Mouse (Mus musculus) embryonic facial prominence, embryonic 15.5 days (tissue): ENCODE measurements at regions not wholly inside any gene's neighbourhood (a gene's known extent, or its start where the extent isn't known, plus 50 kb on each side); places are given as distances from the start of the nearest gene placed in this dataset.

ENCODE experiments used
- ATAC-seq: fragments of 200-750 bp; cut with Nextera tagmentation; 2 replicates; pipeline ENCODE4 v1.8.0; 2017; ENCODE audit warnings: low read depth, moderate TSS enrichment; ENCODE audit not compliant: insufficient number of reproducible peaks, low FRiP score, low TSS enrichment
- H3K27ac ChIP-seq: fragments of 300-500 bp; sonication (generic); replicated peaks from 2 replicates; pipeline ENCODE4 v1.5.1; 2015; ENCODE audit warnings: mild to moderate bottlenecking, inconsistent platforms
- H3K27me3 ChIP-seq: fragments of 300-500 bp; sonication (generic); 2 replicates; pipeline ENCODE4 v1.6.1; 2015; ENCODE audit warnings: inconsistent platforms
- H3K36me3 ChIP-seq: fragments of 300-500 bp; sonication (generic); 2 replicates; pipeline ENCODE4 v1.6.1; 2015; ENCODE audit warnings: mild to moderate bottlenecking, inconsistent platforms
- H3K4me1 ChIP-seq: fragments of 300-500 bp; sonication (generic); 2 replicates; pipeline ENCODE4 v1.6.1; 2015; ENCODE audit warnings: inconsistent platforms
- H3K4me2 ChIP-seq: fragments of 300-500 bp; sonication (generic); replicated peaks from 2 replicates; pipeline ENCODE4 v1.6.1; 2015; ENCODE audit warnings: mild to moderate bottlenecking, inconsistent platforms
- H3K4me3 ChIP-seq: fragments of 300-500 bp; sonication (generic); replicated peaks from 2 replicates; pipeline ENCODE4 v1.5.1; 2015; ENCODE audit warnings: mild to moderate bottlenecking, inconsistent platforms
- H3K9ac ChIP-seq: fragments of 300-500 bp; sonication (generic); 2 replicates; pipeline ENCODE4 v1.6.1; 2015; ENCODE audit warnings: inconsistent platforms
- H3K9me3 ChIP-seq: fragments of 300-500 bp; sonication (generic); replicated peaks from 2 replicates; pipeline ENCODE4 v1.6.1; 2016; ENCODE audit warnings: inconsistent platforms
- WGBS: fragments of 180-500 bp; shearing (Covaris S2); methylation state at CpG from one replicate; pipeline ENCODE4 v1.1.7; 2015; 5-methylcytosine and 5-hydroxymethylcytosine counted together

DNA sequence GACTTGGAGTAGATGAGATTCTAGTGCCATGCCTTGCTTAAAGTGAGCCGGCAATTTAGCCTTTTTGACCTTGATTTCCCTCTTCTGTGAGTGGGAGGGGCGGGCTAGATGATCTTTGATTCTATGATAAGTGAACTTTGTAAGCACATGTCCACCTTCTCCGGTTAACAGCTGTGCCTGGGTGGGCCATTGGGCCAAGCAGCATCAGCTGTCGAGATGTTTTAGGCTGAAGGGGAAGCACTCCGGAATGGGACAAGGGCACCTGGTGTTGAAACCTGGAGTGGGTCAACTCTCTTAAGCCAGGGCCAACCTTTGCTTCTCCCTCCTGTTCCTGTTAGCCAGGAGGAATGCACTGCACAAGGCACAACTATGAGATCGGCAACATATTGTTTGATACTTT is 239.5 kb upstream of the Map3k1 start:
- WGBS = 84% methylated on average over 6 of the region's 6 CpGs
- Histone ChIP-seq H3K9ac (no peak overlapping the region), H3K27ac (no peak overlapping the region), H3K36me3 (no peaks in the 10 kb centered on the region), H3K4me3 (no peak overlapping the region), H3K4me2 (no peak overlapping the region), H3K4me1 (no peaks in the 10 kb centered on the region), H3K27me3 (no peaks in the 10 kb centered on the region), H3K9me3 (no peaks in the 10 kb centered on the region)
- ATAC-seq = no peak

GRCm38 (mm10) chr13:112050892-112051291 is 237.4 kb upstream of the Ankrd55 start:
- no peak for ATAC-seq
- H3K9ac ChIP-seq = no peak overlapping the region
- no peaks in the 10 kb centered on the region for H3K27me3 ChIP-seq
- H3K9me3 ChIP-seq = no peaks in the 10 kb centered on the region
- no peak overlapping the region for H3K4me2 ChIP-seq
- no peak overlapping the region for H3K4me3 ChIP-seq
- H3K27ac ChIP-seq = no peak overlapping the region
- H3K4me1 ChIP-seq = no peaks in the 10 kb centered on the region
- no peaks in the 10 kb centered on the region for H3K36me3 ChIP-seq
- 90% methylated on average over 11 of the region's 11 CpGs for WGBS

- H3K9me3 ChIP-seq = no peaks in the 10 kb centered on the region
- 83% methylated on average over 3 of the region's 3 CpGs for WGBS
- no peak for ATAC-seq
- H3K27me3 ChIP-seq = no peaks in the 10 kb centered on the region
- H3K27ac ChIP-seq = no peak overlapping the region
- no peaks in the 10 kb centered on the region for H3K4me1 ChIP-seq
- H3K36me3 ChIP-seq = no peaks in the 10 kb centered on the region
- H3K4me2 ChIP-seq = no peak overlapping the region
- no peak overlapping the region for H3K9ac ChIP-seq
- H3K4me3 ChIP-seq = no peak overlapping the region
These were observed 236.2 kb upstream of the Ankrd55 start for GRCm38 (mm10) chr13:112052011-112052410.

DNA sequence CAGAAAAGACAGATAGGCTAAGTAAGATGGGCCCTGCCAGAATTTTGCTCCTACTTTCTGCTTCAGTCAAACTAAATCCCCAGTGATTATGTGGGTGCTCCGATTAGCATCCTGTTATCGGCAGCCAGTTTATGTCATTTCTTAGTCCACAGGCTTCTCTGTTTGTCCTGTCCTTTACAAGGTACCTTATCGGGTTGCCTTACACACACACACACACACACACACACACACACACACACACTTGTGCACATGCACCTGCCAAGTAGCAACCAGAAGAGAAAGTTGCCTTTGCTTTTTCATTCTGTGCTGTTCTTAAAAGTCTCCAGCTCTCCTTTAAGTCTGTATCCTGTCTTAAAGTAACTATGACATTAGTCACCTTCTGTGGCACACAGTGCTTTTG is 235.8 kb upstream of the Ankrd55 start:
- Histone ChIP-seq H3K9ac (no peak overlapping the region), H3K4me1 (no peaks in the 10 kb centered on the region), H3K4me3 (no peak overlapping the region), H3K4me2 (no peak overlapping the region), H3K9me3 (no peaks in the 10 kb centered on the region), H3K27me3 (no peaks in the 10 kb centered on the region), H3K27ac (no peak overlapping the region), H3K36me3 (no peaks in the 10 kb centered on the region)
- 82% methylated on average over 3 of the region's 3 CpGs for WGBS
- no peak for ATAC-seq

GRCm38 (mm10) chr13:112054879-112055371 is 233.3 kb upstream of the Ankrd55 start:
- no peak overlapping the region for H3K4me2 ChIP-seq
- H3K27ac ChIP-seq = peak overlapping the region; percentile 44; the same call in 1 of the 2 replicates
- 68% methylated on average over 6 of the region's 6 CpGs for WGBS
- no peaks in the 10 kb centered on the region for H3K4me1 ChIP-seq
- H3K9ac ChIP-seq = no peak overlapping the region
- no peaks in the 10 kb centered on the region for H3K36me3 ChIP-seq
- no peak overlapping the region for H3K4me3 ChIP-seq
- no peaks in the 10 kb centered on the region for H3K9me3 ChIP-seq
- no peak for ATAC-seq
- H3K27me3 ChIP-seq = no peaks in the 10 kb centered on the region

GRCm38 (mm10) chr13:112058218-112058617 is 230.0 kb upstream of the Ankrd55 start:
- no peaks in the 10 kb centered on the region for H3K27me3 ChIP-seq
- no peak overlapping the region for H3K27ac ChIP-seq
- no peaks in the 10 kb centered on the region for H3K36me3 ChIP-seq
- no peaks in the 10 kb centered on the region for H3K9me3 ChIP-seq
- no peak overlapping the region for H3K4me3 ChIP-seq
- H3K4me1 ChIP-seq = 0 out of 2 replicates have a peak, but pooled peaks cover under 1% of the 10 kb centered on the region
- no peak overlapping the region for H3K4me2 ChIP-seq
- no peak for ATAC-seq
- 80% methylated on average over 11 of the region's 11 CpGs for WGBS
- H3K9ac ChIP-seq = no peak overlapping the region

DNA sequence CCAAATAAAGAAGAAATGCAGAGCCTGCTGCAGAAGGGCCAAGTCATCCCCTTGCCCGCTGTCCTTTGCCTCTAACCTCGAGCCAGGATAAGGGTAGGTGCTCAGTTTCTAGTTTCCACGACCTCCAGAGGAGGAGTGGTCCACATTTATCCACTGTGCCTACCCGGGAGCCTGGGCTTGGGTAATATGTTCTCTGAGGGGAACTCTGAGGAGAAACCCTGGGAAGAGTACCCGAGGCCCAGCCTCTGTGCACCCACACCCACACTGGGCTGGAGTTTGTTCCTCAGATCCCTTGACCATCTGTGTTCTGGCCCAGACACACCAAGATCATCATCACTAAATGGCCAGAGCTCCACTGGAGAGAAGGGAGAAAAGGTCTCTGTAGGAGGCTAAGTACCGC is 229.5 kb upstream of the Ankrd55 start:
- Histone ChIP-seq H3K9me3 (no peaks in the 10 kb centered on the region), H3K4me1 (peaks cover 6% of the 10 kb centered on the region), H3K4me2 (no peak overlapping the region), H3K9ac (no peak overlapping the region), H3K27me3 (no peaks in the 10 kb centered on the region), H3K36me3 (no peaks in the 10 kb centered on the region), H3K27ac (no peak overlapping the region), H3K4me3 (no peak overlapping the region)
- ATAC-seq = no peak
- WGBS = 80% methylated on average over 6 of the region's 6 CpGs

GRCm38 (mm10) chr13:112062024-112062423 is 226.2 kb upstream of the Ankrd55 start:
- H3K4me2 ChIP-seq = no peak overlapping the region
- H3K4me1 ChIP-seq = peaks cover 10% of the 10 kb centered on the region
- H3K27ac ChIP-seq = no peak overlapping the region
- no peaks in the 10 kb centered on the region for H3K9me3 ChIP-seq
- H3K36me3 ChIP-seq = no peaks in the 10 kb centered on the region
- H3K27me3 ChIP-seq = no peaks in the 10 kb centered on the region
- ATAC-seq = no peak
- H3K4me3 ChIP-seq = no peak overlapping the region
- no peak overlapping the region for H3K9ac ChIP-seq
- 84% methylated on average over 8 of the region's 8 CpGs for WGBS

GRCm38 (mm10) chr13:112063409-112064111 is 224.7 kb upstream of the Ankrd55 start:
- Histone ChIP-seq H3K27ac (no peak overlapping the region; the same call in 1 of the 2 replicates), H3K4me1 (peaks cover 10% of the 10 kb centered on the region), H3K27me3 (no peaks in the 10 kb centered on the region), H3K4me3 (no peak overlapping the region), H3K36me3 (no peaks in the 10 kb centered on the region), H3K9ac (no peak overlapping the region), H3K9me3 (no peaks in the 10 kb centered on the region), H3K4me2 (no peak overlapping the region)
- no peak for ATAC-seq
- 23% methylated on average over 11 of the region's 11 CpGs for WGBS

DNA sequence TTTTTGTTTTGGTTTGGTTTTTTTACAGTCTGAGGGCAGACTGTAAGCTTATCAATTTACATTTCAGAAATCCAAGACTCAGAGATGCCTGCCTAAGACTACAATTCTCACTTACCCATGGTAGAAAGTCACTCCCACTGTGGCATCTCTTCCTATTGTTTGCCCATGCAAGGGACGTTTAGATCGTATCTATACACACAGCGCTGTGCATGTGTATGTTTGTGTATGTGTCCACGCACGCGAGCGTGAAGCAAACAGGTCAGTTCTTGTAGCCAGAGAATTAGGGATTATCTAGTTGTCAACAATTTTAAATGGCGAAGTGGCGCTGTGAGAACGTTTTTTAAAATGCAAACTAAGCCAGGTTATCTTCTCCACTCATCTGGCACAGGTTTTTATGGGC is 223.6 kb upstream of the Ankrd55 start:
- no peak for ATAC-seq
- Histone ChIP-seq H3K4me1 (peaks cover 10% of the 10 kb centered on the region), H3K36me3 (no peaks in the 10 kb centered on the region), H3K9ac (no peak overlapping the region), H3K27ac (no peak overlapping the region), H3K4me2 (no peak overlapping the region), H3K9me3 (no peaks in the 10 kb centered on the region), H3K4me3 (no peak overlapping the region), H3K27me3 (no peaks in the 10 kb centered on the region)
- WGBS = 63% methylated on average over 10 of the region's 10 CpGs

DNA sequence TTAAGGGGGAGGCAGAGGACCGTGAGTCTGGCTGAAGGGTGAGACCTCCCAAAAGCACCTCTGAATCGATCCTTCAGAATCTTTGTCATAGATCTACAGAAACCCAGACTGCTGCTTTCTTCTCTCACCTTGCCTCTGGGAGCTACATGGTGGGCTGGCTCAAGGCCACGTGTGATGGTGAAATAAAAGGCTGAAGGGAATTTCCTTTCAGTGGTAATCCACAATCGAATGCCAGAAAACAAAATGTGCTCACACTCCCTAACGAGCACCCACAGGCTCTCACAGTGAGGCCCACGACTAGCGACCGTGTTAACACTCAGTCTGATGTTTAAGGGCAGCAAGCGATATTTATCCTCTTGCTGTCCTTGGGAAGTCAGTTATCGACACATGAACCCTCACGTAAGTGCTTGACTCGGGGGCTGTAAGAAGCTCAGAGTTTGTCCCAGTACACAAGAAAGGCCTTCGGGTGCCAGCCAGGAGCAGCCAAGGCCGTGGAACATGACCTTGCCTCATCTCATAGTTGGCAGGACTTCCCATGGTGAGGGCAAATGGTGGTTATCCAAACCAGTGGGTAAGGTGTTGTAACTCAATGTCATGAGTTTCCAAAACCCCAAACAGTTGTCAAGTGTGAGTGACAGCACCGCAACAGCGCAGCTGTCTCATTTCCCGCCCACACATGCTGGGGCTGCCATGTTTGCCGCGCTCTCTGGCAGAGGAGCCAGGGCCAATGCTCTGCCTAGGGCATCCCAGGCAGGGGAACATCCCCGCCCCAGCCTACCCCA is 221.0 kb upstream of the Ankrd55 start:
- Histone ChIP-seq H3K9ac (no peak overlapping the region), H3K27ac (no peak overlapping the region), H3K9me3 (no peaks in the 10 kb centered on the region), H3K4me2 (no peak overlapping the region), H3K4me1 (peaks cover 10% of the 10 kb centered on the region), H3K27me3 (no peaks in the 10 kb centered on the region), H3K36me3 (no peaks in the 10 kb centered on the region), H3K4me3 (no peak overlapping the region)
- WGBS = 67% methylated on average over 20 of the region's 20 CpGs
- ATAC-seq = no peak
